Mouse (Mus musculus) lung, postnatal 14 days (tissue): ENCODE measurements at regions not wholly inside any gene's neighbourhood (a gene's known extent, or its start where the extent isn't known, plus 50 kb on each side); places are given as distances from the start of the nearest gene placed in this dataset.
A peak's percentile ranks its signal among the peaks of the same experiment; 100 is the strongest.

Source experiments
- DNase-seq: peaks from one replicate; pipeline ENCODE4 v3.0.0; 2021

DNA sequence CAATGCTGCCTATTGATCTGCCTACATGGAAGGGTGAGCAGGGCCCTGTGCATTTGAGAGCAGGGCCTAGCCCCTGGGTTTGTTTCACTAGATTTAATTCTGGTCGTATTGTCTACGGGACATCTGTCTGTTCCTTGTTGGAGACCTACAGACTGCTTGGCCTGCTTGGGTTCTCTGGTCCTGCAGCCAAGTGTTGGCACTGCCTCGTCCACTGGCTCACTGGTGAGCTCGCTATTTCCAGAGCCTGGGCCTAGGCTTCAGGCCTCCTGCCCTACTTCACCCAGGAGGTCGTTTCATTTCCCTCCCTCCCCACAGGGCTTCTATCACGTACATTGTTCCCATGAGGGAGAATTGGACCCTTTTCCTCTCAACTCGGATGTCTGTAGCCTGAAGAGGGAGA is 62.2 kb upstream of the Blcap start:
- DNase-seq: no peak

DNA sequence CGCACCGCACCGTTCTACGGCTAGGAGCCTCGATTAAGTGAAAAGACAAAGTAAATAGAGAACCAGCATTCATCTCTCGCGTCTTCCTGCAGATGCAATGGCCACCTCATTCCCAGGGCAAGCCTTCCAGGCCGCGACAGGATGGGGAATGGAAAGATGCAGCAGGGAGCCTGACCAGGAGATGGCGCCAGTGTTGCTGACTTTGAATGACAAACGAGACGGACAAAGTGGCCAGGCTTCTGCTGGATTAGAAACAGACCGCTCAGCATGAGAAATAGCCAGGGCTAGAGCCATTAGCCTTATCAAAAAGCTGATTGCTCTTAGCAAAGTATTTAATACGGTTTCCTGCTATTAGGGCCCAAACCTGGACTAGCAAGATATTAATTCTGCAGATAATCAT is 64.6 kb upstream of the Blcap start:
- peak; percentile 90 for DNase-seq

GRCm38 (mm10) chr2:157640873-157641272 is 69.8 kb upstream of the Blcap start:
- no peak for DNase-seq

DNA sequence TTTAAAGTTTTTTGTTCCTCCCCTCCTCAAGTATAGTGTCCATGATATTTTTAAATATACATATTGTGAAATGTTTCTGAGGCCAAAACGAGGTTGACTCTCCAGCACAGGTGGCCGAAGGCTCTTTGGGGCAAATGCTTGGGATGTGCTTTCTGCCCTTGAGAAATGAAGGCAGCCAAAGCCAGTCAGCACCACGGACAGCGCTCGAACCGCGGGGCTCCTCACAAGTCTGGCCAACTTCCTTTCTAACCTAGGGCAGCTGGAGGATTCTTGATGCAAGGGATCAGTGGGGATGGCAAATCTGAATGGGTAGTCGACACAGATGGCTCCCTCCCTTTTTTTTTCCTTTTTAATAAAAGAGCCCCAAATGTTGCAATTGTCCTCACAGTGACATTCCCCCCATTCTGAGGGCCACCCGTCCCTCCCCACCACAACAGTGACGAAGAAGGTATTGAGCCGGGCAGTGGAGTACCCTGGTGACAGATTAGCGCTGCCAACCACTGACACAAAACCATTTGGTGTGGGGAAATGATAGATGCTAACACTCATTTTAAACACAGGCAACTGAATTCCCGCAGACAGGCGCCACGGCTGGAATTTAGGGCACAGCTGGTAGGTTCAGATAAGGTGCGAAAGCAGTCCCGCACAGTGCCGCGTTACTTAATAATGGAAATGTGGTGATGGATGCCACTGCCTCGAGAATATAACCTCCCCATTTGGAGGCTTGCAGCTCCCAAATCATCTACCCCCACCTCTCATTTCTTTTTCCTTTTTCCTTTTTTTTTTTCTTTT is 73.4 kb upstream of the Ctnnbl1 start:
- DNase-seq: peak; percentile 70

DNA sequence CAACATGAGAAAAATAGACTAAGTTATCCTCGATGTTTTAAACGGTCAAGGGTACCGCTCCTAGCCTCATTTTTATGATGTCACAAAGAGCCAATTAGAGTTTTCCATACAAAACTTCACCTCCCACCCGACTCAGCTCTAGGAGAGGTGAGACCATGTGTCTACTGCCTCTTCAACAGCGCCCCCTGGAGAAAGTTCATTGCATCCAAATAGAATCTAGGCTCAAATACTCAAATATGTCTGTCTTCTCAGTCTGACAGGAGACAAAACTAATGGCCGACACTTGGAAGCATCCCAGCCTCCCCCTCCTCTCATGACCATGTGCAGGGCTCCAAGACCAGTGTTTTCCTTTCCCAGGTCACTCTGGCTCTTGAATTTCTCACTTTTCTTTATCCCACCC is 72.7 kb upstream of the Ctnnbl1 start:
- DNase-seq: no peak

- DNase-seq: no peak
Observed at GRCm38 (mm10) chr2:157670191-157670590, 67.0 kb upstream of the Ctnnbl1 start.

DNA sequence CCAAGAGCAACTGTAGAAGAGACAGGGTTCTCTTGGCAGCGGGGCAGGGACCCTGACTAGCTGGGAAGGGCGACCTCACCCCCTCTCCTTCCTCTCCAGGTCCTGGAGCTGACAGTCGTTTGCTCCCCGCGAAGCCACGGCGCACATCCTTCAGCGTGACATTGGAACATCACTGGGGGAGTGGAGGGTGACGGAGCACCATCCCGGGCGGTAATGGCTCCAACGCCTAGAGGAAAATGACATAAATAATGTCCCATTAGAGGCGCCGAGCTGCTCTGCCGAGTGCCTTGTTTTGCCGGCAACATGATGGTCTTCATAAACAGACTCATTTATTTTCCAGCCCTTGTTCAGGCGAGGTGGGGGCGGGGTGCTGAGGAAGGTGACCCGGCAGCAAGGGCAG is 62.3 kb upstream of the Ctnnbl1 start:
- DNase-seq: no peak

GRCm38 (mm10) chr2:157676396-157677176 is 60.6 kb upstream of the Ctnnbl1 start:
- DNase-seq: no peak

- DNase-seq: no peak
Observed at GRCm38 (mm10) chr2:157677262-157677661, 59.9 kb upstream of the Ctnnbl1 start.

- DNase-seq: no peak
Observed at GRCm38 (mm10) chr2:157681931-157682330, 55.3 kb upstream of the Ctnnbl1 start.
